Mouse (Mus musculus) small intestine, adult 2 months (tissue): ENCODE results near the gene Rin3.

Source experiments
- CTCF ChIP-seq: fragments of 200-500 bp; IDR thresholded peaks from 2 replicates; pipeline ENCODE4 v1.5.1; 2012; ENCODE audit warnings: low read depth, mild to moderate bottlenecking, control low read depth, inconsistent platforms, low read length, moderate library complexity, mixed read lengths; ENCODE audit not compliant: insufficient replicate concordance, insufficient read length; ENCODE audit errors: extremely low read depth
- POLR2A ChIP-seq: fragments of 200-500 bp; IDR thresholded peaks from 2 replicates; pipeline ENCODE4 v1.6.1; 2012; ENCODE audit warnings: low read depth, mild to moderate bottlenecking, control low read depth, inconsistent platforms, low read length, moderate library complexity

- TF ChIP-seq CTCF (no peak), POLR2A (no peak)
Measured at GRCm38 (mm10) chr12:102350997-102351396, 68.1 kb downstream of the Rin3 start.
